Mouse (Mus musculus) G1E-ER4 (cell line): Measurements from ENCODE around the gene Klc4. TPM values are rescaled to one million over a fixed set of nuclear protein-coding genes. Genes with fewer than 3 reads are reported as not detected.

ENCODE experiments used
- GATA1 ChIP-seq: IDR thresholded peaks from one replicate; pipeline ENCODE4 v1.8.0; 2012; ENCODE audit warnings: low read length, inconsistent platforms
- polyA plus RNA-seq: library from polyadenylated mRNA; stranded (reverse); fragments of >175 nt; gene quantifications from 2 replicates; pipeline ENCODE4 v1.2.3, GENCODE M21; 2012

The Klc4 gene
- polyA plus RNA-seq, 1 experiment: 7.8 TPM

GRCm38 (mm10) chr17:46612189-46612588, 33.6 kb downstream of the Klc4 start:
- TF ChIP-seq GATA1: no peak

- no peak for TF ChIP-seq GATA1
These were observed 34.5 kb downstream of the Klc4 start for GRCm38 (mm10) chr17:46611316-46611715.

- no peak for TF ChIP-seq GATA1
These were observed 35.9 kb downstream of the Klc4 start for GRCm38 (mm10) chr17:46609721-46610514.

- TF ChIP-seq GATA1: no peak
These were observed 39.8 kb downstream of the Klc4 start for GRCm38 (mm10) chr17:46605987-46606386.

- TF ChIP-seq GATA1: no peak
These were observed 40.7 kb downstream of the Klc4 start for GRCm38 (mm10) chr17:46605126-46605525.

GRCm38 (mm10) chr17:46603229-46603628, 42.6 kb downstream of the Klc4 start:
- no peak for TF ChIP-seq GATA1

GRCm38 (mm10) chr17:46602212-46602611, 43.6 kb downstream of the Klc4 start:
- TF ChIP-seq GATA1: no peak

- TF ChIP-seq GATA1: no peak
These were observed 45.3 kb downstream of the Klc4 start for GRCm38 (mm10) chr17:46600569-46600968.

GRCm38 (mm10) chr17:46598963-46599362, 46.9 kb downstream of the Klc4 start:
- TF ChIP-seq GATA1: no peak

- no peak for TF ChIP-seq GATA1
These were observed 47.9 kb downstream of the Klc4 start for GRCm38 (mm10) chr17:46597956-46598355.

GRCm38 (mm10) chr17:46595336-46595735, 50.5 kb downstream of the Klc4 start:
- TF ChIP-seq GATA1: no peak

GRCm38 (mm10) chr17:46594606-46595005, 51.2 kb downstream of the Klc4 start:
- TF ChIP-seq GATA1: no peak

- no peak for TF ChIP-seq GATA1
These were observed 52.7 kb downstream of the Klc4 start for GRCm38 (mm10) chr17:46593124-46593523.

GRCm38 (mm10) chr17:46591406-46591805, 54.4 kb downstream of the Klc4 start:
- TF ChIP-seq GATA1: no peak

- TF ChIP-seq GATA1: no peak
These were observed 55.4 kb downstream of the Klc4 start for GRCm38 (mm10) chr17:46590439-46590838.

- TF ChIP-seq GATA1: no peak
These were observed 56.0 kb downstream of the Klc4 start for GRCm38 (mm10) chr17:46589635-46590314.

- TF ChIP-seq GATA1: no peak
These were observed 56.9 kb downstream of the Klc4 start for GRCm38 (mm10) chr17:46588913-46589312.
